Mouse (Mus musculus) adrenal gland (tissue): ENCODE data around the gene Stim2.

Source experiments
- intact Hi-C: fragments of 180-260 bp; cut with DNase I; formaldehyde crosslinking; loops from one replicate; pipeline ENCODE4 v1.15.1; 2025
- long read RNA-seq, 2 experiments: library from polyadenylated mRNA; unstranded; transcript quantifications; one replicate each; pipeline ENCODE4 v2.0.0; 2020; ENCODE audit warnings: borderline replicate concordance in 1 of 2; ENCODE audit not compliant: insufficient replicate concordance in 1 of 2

Gene Stim2
- long read RNA-seq, experiment 1, full-length matches to known transcripts: 17 of 30 reads
- long read RNA-seq, experiment 1, partial matches to known transcripts: 10 of 30 reads
- long read RNA-seq, experiment 1, other reads (novel, unspliced or antisense): 3 of 30 reads
- long read RNA-seq, experiment 2, full-length matches to known transcripts: 9 of 15 reads
- long read RNA-seq, experiment 2, partial matches to known transcripts: 4 of 15 reads
- long read RNA-seq, experiment 2, other reads (novel, unspliced or antisense): 2 of 15 reads

DNA sequence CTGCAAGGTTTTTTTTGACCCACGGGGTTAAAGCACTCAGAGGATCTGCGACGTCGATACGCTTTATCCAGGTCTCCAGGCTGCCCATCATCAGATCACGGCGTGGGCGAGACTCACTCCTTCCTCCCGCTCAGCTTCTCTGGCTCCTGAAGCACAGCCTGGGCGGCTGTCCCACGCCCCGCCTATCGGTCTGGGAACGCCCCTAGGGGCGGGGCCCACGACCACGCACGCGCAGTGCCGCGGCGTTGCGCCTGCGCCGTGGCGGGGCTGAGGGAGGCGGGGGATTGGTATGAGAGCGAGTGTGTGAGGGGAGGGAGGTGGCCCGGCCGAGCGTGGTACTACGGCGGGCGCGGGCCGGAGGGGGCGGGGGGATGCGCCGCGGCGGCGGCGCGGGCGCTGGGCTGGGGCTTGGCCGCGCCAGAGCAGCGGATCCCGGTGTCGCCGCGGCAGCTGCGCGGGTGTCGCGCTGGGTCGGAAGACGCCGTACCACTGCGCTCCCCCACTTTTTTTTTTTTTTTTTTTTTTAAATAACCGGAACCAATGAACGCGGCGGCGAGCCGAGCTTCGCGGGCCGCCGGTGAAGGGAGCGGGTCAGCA, at the start of gene Stim2:
TSS of gene Stim2 (plus strand) at position 354 of the 597 bp plus-strand sequence.
- intact Hi-C loops: loop anchor here (5.0 to 10.0 kb wide), 3 partner anchors 66 to 403 kb away; no protein-coding TSS in a partner anchor

- intact Hi-C loops: no loop called here
Measured at GRCm38 (mm10) chr5:53948606-53949266, 49.6 kb upstream of the Stim2 start.

- intact Hi-C loops: no loop called here
Measured at GRCm38 (mm10) chr5:53950189-53950588, 48.1 kb upstream of the Stim2 start.

GRCm38 (mm10) chr5:53953216-53953615, 45.1 kb upstream of the Stim2 start:
- intact Hi-C loops: no loop called here

DNA sequence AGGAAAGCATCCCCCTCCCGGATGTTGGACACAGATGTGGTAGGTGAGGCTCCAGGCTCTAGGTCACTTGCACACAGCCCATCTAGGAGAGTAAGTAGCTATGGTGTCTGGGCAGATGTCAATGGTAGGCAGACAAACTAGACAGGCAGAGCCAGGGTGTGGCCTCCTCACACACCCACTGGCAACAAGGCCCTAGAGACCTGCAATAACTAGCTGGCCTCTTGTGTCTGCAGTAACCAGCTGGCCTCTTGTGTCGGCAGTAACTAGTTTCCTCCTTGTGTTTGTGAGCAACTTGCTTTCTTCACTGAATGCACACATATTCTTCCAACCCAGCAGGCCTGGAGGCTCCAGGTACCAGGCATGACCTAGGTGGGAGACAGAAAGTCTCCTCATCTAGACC, 44.5 kb upstream of the Stim2 start:
- intact Hi-C loops: no loop called here

DNA sequence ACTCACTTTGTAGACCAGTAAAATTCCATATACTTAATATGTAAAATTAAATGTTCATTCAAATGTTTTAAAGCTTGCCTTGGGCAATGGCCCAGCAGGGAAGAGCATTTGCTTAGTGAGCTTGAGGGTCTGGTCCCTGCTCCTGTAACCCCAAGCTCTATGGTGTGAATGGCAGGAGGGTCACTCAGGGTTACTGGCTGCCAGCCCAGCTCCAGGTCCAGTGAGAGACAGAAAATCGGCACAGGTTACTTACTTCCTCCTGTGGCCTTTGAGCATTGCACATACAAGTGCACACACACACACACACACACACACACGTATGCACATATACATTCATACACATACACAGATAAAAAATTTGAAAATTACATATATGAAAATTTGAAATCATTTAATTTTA, 42.3 kb upstream of the Stim2 start:
- intact Hi-C loops: no loop called here

GRCm38 (mm10) chr5:53956396-53957314, 41.6 kb upstream of the Stim2 start:
- intact Hi-C loops: no loop called here

GRCm38 (mm10) chr5:53957348-53957747, 41.0 kb upstream of the Stim2 start:
- intact Hi-C loops: no loop called here

DNA sequence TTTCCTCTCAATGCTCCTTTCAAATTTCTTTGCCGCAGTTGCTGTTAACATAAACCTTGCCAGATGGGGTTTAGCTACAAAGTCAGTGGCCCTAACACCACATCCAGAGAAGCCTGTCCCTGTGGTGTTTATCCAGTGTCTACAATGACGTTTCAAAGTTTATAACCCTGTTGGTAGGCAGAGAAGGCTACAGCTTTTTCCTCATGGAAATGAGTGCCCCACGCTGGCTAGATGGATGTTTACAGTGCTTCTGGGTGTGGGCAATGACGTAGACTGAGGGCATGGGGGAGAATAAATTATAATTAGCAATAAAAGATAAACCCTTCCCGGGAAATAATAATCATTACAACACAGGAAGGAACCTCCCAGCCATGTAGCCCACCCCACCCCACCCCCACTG, 37.1 kb upstream of the Stim2 start:
- intact Hi-C loops: no loop called here

GRCm38 (mm10) chr5:53961830-53962515, 36.3 kb upstream of the Stim2 start:
- intact Hi-C loops: no loop called here

DNA sequence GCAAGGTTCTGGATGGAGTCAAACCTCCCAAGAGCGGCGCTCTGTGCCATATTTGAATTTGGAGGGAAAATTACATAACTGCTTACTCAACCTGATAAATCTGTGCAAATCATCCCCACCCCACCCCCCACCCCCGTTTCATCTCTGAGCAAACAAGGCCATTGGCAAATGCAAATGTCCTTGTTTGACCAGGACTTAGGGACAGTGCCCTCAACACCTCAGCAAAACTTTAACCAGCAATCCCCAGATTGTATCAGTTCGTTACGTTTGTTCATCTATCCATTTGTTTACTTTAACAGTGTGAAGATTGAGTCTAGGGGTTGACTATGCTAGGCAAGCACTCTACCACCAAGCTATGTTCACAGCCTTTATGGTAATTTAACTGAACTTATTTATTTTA, 32.6 kb upstream of the Stim2 start:
- intact Hi-C loops: no loop called here

GRCm38 (mm10) chr5:53967560-53967959, 30.7 kb upstream of the Stim2 start:
- intact Hi-C loops: no loop called here

- intact Hi-C loops: no loop called here
Measured at GRCm38 (mm10) chr5:53970178-53970577, 28.1 kb upstream of the Stim2 start.

DNA sequence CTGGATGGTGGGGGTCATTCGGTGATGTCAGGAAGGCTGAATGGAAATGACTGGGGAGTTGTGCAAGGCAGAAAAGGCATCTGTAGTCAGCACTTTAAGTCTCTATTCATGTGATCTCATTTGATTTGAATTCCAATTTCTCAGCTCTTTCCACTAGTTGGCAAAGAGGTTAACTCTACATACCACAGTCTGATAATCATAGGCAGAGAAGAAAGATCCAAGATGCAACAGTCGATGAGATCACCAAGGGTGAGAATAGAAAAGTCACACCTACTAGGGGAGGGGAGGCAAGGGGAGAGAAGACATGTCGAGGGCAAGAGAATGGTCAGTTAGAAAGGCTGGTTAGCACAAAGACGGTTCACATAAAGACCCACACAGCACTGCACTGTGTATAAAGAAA, 27.1 kb upstream of the Stim2 start:
- intact Hi-C loops: no loop called here

- intact Hi-C loops: no loop called here
Measured at GRCm38 (mm10) chr5:53972905-53973304, 25.4 kb upstream of the Stim2 start.

DNA sequence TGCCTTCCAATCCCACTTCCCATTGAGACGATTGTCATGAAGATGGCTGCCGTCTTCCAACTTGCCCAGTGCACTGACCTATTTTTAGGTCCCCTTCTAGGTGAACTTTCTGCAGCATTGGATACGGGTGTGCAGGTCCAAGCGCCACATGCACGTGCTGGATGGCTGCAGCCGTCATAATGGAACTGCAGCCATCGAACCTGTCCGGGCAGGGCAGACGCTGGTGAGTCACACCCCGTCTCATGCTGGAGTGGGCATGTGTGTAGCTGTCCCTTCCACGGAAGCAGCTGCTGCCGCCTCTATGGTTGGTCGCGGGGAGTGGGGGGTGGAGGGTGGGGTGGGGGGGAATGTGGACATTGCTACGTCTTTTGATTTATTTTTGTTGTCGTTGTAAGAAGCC, 21.8 kb upstream of the Stim2 start:
- intact Hi-C loops: no loop called here

- intact Hi-C loops: no loop called here
Measured at GRCm38 (mm10) chr5:53977060-53977459, 21.2 kb upstream of the Stim2 start.

DNA sequence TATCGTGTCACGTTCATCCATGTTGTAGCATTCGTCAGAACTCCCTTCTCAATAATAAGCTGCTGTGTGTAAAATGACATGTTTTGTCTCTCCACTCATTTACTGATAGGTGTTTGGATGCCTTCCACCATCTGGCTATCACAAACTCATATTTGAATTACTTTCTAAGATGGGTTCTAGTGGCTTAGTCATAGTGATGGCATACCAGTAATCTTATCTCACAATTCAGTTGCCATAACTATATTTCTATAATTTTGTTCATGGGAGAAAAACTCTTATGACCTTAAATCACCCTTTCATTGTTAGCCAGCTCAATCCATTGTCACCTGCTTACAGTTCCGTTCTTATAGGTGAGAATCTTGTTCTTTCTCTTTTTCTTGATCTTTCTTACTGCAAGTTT, 14.9 kb upstream of the Stim2 start:
- intact Hi-C loops: no loop called here

DNA sequence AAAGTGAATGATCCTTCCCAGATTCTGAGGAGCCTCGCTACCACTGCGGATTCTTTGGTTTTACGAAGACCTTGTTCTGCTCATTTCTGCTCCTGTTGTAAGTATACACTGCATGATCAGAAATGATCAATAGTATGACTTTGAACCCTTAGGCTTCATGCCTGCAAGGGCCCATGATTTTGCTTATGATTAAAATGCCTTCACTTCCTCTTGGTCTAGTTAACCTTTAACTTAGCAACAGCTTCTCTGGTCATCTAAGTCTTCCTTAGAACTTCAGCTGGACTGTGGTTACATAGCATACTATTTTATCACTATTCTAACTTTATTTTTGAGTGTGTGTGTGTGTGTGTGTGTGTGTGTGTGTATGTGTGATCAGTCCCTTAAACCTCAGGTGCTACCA, 12.7 kb upstream of the Stim2 start:
- intact Hi-C loops: no loop called here

DNA sequence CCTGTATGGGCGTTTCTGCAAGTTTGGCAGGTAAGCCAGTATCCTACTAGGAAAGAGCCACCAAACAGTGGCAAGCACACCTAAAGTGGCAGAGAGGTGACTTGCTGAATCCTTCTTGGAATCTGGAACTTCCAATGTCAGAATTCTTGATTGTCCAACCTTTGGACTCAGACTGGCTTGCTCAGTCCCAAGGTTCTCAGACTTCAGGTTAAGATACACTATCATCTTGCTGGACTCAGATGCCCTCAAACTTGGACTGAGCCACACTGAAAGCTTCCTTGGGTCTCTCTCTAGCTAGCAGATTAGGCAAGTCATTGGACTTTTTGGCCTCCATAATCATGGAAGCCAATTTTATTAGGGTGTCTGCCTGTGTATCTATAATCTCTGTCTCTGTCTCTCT, 10.8 kb upstream of the Stim2 start:
- intact Hi-C loops: no loop called here

- intact Hi-C loops: no loop called here
Measured at GRCm38 (mm10) chr5:53988053-53988452, 10.2 kb upstream of the Stim2 start.
